Mouse (Mus musculus): Measurements from ENCODE around the gene Prm1. TPM values are rescaled to one million over a fixed set of nuclear protein-coding genes. Genes with fewer than 3 reads are reported as not detected.
"Not testable (repeated sequence)": the region's sequence is repeated elsewhere in the genome, so short reads cannot be mapped to it uniquely, and the experiment has no call there.

Gene Prm1
- polyA plus RNA-seq, 1 experiment from 2014 or later = not detected

GRCm38 (mm10) chr16:10813726-10814125 is 8.1 kb upstream of the Prm1 start:
- no peaks in the 10 kb centered on the region for H3K4me1 ChIP-seq (ENCODE audit: control insufficient read depth, insufficient read depth, low read length)
- H3K4me2 ChIP-seq (ENCODE audit: low read depth, severe bottlenecking) = no peak overlapping the region
- no peaks in the 10 kb centered on the region for H3K9me3 ChIP-seq (ENCODE audit: control insufficient read depth, low read length)
- H3K36me3 ChIP-seq (ENCODE audit: control insufficient read depth, insufficient read depth, low read length) = no peaks in the 10 kb centered on the region
- ATAC-seq (ENCODE audit: insufficient number of reproducible peaks, low FRiP score, low TSS enrichment, low read depth) (no peak), DNase-seq (ENCODE audit: low spot score) (no peak)
- no peak overlapping the region for H3K4me3 ChIP-seq (ENCODE audit: low read depth, low read length)
- 80% methylated on average over 4 of the region's 4 CpGs for WGBS
- H3K27me3 ChIP-seq (ENCODE audit: control insufficient read depth, insufficient read depth, low read length) = no peaks in the 10 kb centered on the region
- no peak overlapping the region for H3K27ac ChIP-seq (replicated peaks; ENCODE audit: low read depth, low read length)
- H3K9ac ChIP-seq (ENCODE audit: low read length) = no peak overlapping the region

DNA sequence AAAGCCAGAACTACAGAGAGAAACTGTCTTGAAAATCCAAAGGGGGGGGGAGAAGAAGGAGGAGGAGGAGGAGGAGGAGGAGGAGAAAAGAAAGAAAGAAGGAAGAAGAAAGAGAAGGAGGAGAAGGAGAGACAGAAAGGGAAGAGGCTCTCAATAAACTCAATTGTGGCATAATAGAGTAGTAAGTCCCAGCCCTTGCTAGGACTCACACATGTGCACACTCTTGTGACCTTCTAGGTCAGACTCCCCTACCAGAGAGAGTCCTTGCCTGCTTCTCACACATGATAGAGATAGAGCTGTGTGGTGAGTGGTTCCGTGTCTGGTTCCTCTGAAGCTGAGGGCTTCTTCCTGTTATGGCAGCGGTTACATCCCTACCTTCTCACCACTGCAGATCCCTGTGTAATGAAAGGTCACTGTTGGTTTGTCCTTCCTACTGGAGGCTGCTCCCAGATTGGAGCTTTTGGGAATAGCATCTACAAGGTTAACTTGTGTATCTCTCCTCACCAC is 7.3 kb upstream of the Prm1 start, which contains the start of gene Gm11172:
Gm11172 (plus strand) TSS at position 51 of the 507 bp plus-strand sequence.
- WGBS = 88% methylated on average over 2 of the region's 2 CpGs

GRCm38 (mm10) chr16:10810376-10810775 is 4.7 kb upstream of the Prm1 start:
- Histone ChIP-seq H3K27me3 (ENCODE audit: control insufficient read depth, insufficient read depth, low read length) (no peaks in the 10 kb centered on the region), H3K4me2 (ENCODE audit: low read depth, severe bottlenecking) (no peak overlapping the region), H3K9ac (ENCODE audit: low read length) (no peak overlapping the region), H3K4me3 (ENCODE audit: low read depth, low read length) (no peak overlapping the region), H3K4me1 (ENCODE audit: control insufficient read depth, insufficient read depth, low read length) (0 out of 2 replicates have a peak, but pooled peaks cover 2% of the 10 kb centered on the region), H3K27ac (replicated peaks; ENCODE audit: low read depth, low read length) (no peak overlapping the region), H3K9me3 (ENCODE audit: control insufficient read depth, low read length) (no peaks in the 10 kb centered on the region), H3K36me3 (ENCODE audit: control insufficient read depth, insufficient read depth, low read length) (no peaks in the 10 kb centered on the region)
- no peak for DNase-seq (ENCODE audit: low spot score)
- ATAC-seq (ENCODE audit: insufficient number of reproducible peaks, low FRiP score, low TSS enrichment, low read depth) = no peak
- 96% methylated on average over 1 of the region's 1 CpGs for WGBS

More for the DNA sequence above, 7.3 kb upstream of the Prm1 start, which contains the start of gene Gm11172:
- DNase-seq (ENCODE audit: low spot score) (no peak), ATAC-seq (ENCODE audit: insufficient number of reproducible peaks, low FRiP score, low TSS enrichment, low read depth) (no peak)
- H3K27me3 ChIP-seq (ENCODE audit: control insufficient read depth, insufficient read depth, low read length) = no peaks in the 10 kb centered on the region
- H3K9me3 ChIP-seq (ENCODE audit: control insufficient read depth, low read length) = no peaks in the 10 kb centered on the region
- no peak within 1 kb of the TSS for H3K9ac ChIP-seq (ENCODE audit: low read length)
- H3K4me3 ChIP-seq (ENCODE audit: low read depth, low read length) = no peak within 1 kb of the TSS
- no peak within 1 kb of the TSS for H3K27ac ChIP-seq (replicated peaks; ENCODE audit: low read depth, low read length)
- H3K4me1 ChIP-seq (ENCODE audit: control insufficient read depth, insufficient read depth, low read length) = no peaks in the 10 kb centered on the region
- H3K4me2 ChIP-seq (ENCODE audit: low read depth, severe bottlenecking) = no peak within 1 kb of the TSS
- H3K36me3 ChIP-seq (ENCODE audit: control insufficient read depth, insufficient read depth, low read length) = no peaks in the 10 kb centered on the region

GRCm38 (mm10) chr16:10802420-10802819 is 3.2 kb downstream of the Prm1 start:
- H3K4me3 ChIP-seq (ENCODE audit: low read depth, low read length); H3K36me3 ChIP-seq (ENCODE audit: control insufficient read depth, insufficient read depth, low read length); H3K9me3 ChIP-seq (ENCODE audit: control insufficient read depth, low read length); H3K4me1 ChIP-seq (ENCODE audit: control insufficient read depth, insufficient read depth, low read length); H3K4me2 ChIP-seq (ENCODE audit: low read depth, severe bottlenecking); DNase-seq (ENCODE audit: low spot score); H3K27me3 ChIP-seq (ENCODE audit: control insufficient read depth, insufficient read depth, low read length); ATAC-seq (ENCODE audit: insufficient number of reproducible peaks, low FRiP score, low TSS enrichment, low read depth); H3K27ac ChIP-seq (replicated peaks; ENCODE audit: low read depth, low read length); H3K9ac ChIP-seq (ENCODE audit: low read length): not testable (repeated sequence)
- 90% methylated on average over 3 of the region's 3 CpGs for WGBS

- Histone ChIP-seq H3K4me3 (ENCODE audit: low read depth, low read length) (no peak within 1 kb of the TSS), H3K27ac (replicated peaks; ENCODE audit: low read depth, low read length) (no peak within 1 kb of the TSS), H3K4me2 (ENCODE audit: low read depth, severe bottlenecking) (no peak within 1 kb of the TSS), H3K36me3 (ENCODE audit: control insufficient read depth, insufficient read depth, low read length) (no peaks in the 10 kb centered on the region), H3K4me1 (ENCODE audit: control insufficient read depth, insufficient read depth, low read length) (no peaks in the 10 kb centered on the region), H3K9ac (ENCODE audit: low read length) (no peak within 1 kb of the TSS), H3K9me3 (ENCODE audit: control insufficient read depth, low read length) (no peaks in the 10 kb centered on the region), H3K27me3 (ENCODE audit: control insufficient read depth, insufficient read depth, low read length) (peaks cover 7% of the 10 kb centered on the region; the same call in 1 of the 2 replicates)
- 74% methylated on average over 6 of the region's 6 CpGs for WGBS
- ATAC-seq (ENCODE audit: insufficient number of reproducible peaks, low FRiP score, low TSS enrichment, low read depth) = no peak
- DNase-seq (ENCODE audit: low spot score) = no peak
Observed at GRCm38 (mm10) chr16:10796034-10796433, 9.6 kb downstream of the Prm1 start, which contains the start of gene Prm2. Gene Prm2, minus strand, starts transcription at chr16:10796134.

GRCm38 (mm10) chr16:10790702-10791101 is 14.9 kb downstream of the Prm1 start, which contains the start of gene Prm3:
Gene Prm3, minus strand, starts transcription at chr16:10790914.
- no peak within 1 kb of the TSS for H3K4me2 ChIP-seq (ENCODE audit: low read depth, severe bottlenecking)
- no peaks in the 10 kb centered on the region for H3K36me3 ChIP-seq (ENCODE audit: control insufficient read depth, insufficient read depth, low read length)
- no peak within 1 kb of the TSS for H3K9ac ChIP-seq (ENCODE audit: low read length)
- 71% methylated on average over 9 of the region's 9 CpGs for WGBS
- 0 out of 2 replicates have a peak, but pooled peaks cover 2% of the 10 kb centered on the region for H3K27me3 ChIP-seq (ENCODE audit: control insufficient read depth, insufficient read depth, low read length)
- ATAC-seq (ENCODE audit: insufficient number of reproducible peaks, low FRiP score, low TSS enrichment, low read depth) = no peak
- no peak for DNase-seq (ENCODE audit: low spot score)
- no peak within 1 kb of the TSS for H3K27ac ChIP-seq (replicated peaks; ENCODE audit: low read depth, low read length)
- no peaks in the 10 kb centered on the region for H3K9me3 ChIP-seq (ENCODE audit: control insufficient read depth, low read length)
- H3K4me1 ChIP-seq (ENCODE audit: control insufficient read depth, insufficient read depth, low read length) = 0 out of 2 replicates have a peak, but pooled peaks cover 4% of the 10 kb centered on the region
- H3K4me3 ChIP-seq (ENCODE audit: low read depth, low read length) = no peak within 1 kb of the TSS

GRCm38 (mm10) chr16:10788866-10789265 is 16.8 kb downstream of the Prm1 start:
- 56% methylated on average over 4 of the region's 4 CpGs for WGBS
- no peak for DNase-seq (ENCODE audit: low spot score)
- Histone ChIP-seq H3K4me1 (ENCODE audit: control insufficient read depth, insufficient read depth, low read length) (peaks cover 10% of the 10 kb centered on the region; the same call in 1 of the 2 replicates), H3K27ac (replicated peaks; ENCODE audit: low read depth, low read length) (no peak overlapping the region), H3K9me3 (ENCODE audit: control insufficient read depth, low read length) (no peaks in the 10 kb centered on the region), H3K27me3 (ENCODE audit: control insufficient read depth, insufficient read depth, low read length) (no peaks in the 10 kb centered on the region), H3K36me3 (ENCODE audit: control insufficient read depth, insufficient read depth, low read length) (no peaks in the 10 kb centered on the region), H3K4me2 (ENCODE audit: low read depth, severe bottlenecking) (no peak overlapping the region), H3K9ac (ENCODE audit: low read length) (no peak overlapping the region), H3K4me3 (ENCODE audit: low read depth, low read length) (no peak overlapping the region)
- ATAC-seq (ENCODE audit: insufficient number of reproducible peaks, low FRiP score, low TSS enrichment, low read depth) = no peak

- Histone ChIP-seq H3K27me3 (ENCODE audit: control insufficient read depth, insufficient read depth, low read length) (no peaks in the 10 kb centered on the region), H3K9me3 (ENCODE audit: control insufficient read depth, low read length) (no peaks in the 10 kb centered on the region), H3K36me3 (ENCODE audit: control insufficient read depth, insufficient read depth, low read length) (no peaks in the 10 kb centered on the region), H3K27ac (replicated peaks; ENCODE audit: low read depth, low read length) (no peak within 1 kb of the TSS), H3K4me2 (ENCODE audit: low read depth, severe bottlenecking) (no peak within 1 kb of the TSS), H3K4me3 (ENCODE audit: low read depth, low read length) (no peak within 1 kb of the TSS), H3K9ac (ENCODE audit: low read length) (no peak within 1 kb of the TSS), H3K4me1 (ENCODE audit: control insufficient read depth, insufficient read depth, low read length) (peaks cover 13% of the 10 kb centered on the region)
- no peak for ATAC-seq (ENCODE audit: insufficient number of reproducible peaks, low FRiP score, low TSS enrichment, low read depth)
- 46% methylated on average over 16 of the region's 16 CpGs for WGBS
- DNase-seq (ENCODE audit: low spot score) = no peak
Observed at GRCm38 (mm10) chr16:10788271-10788670, 17.4 kb downstream of the Prm1 start, which contains the start of gene Tnp2. Gene Tnp2, minus strand, starts transcription at chr16:10788660.
